Mouse (Mus musculus): Measurements from ENCODE around the gene Dab2.

Gene Dab2

DNA sequence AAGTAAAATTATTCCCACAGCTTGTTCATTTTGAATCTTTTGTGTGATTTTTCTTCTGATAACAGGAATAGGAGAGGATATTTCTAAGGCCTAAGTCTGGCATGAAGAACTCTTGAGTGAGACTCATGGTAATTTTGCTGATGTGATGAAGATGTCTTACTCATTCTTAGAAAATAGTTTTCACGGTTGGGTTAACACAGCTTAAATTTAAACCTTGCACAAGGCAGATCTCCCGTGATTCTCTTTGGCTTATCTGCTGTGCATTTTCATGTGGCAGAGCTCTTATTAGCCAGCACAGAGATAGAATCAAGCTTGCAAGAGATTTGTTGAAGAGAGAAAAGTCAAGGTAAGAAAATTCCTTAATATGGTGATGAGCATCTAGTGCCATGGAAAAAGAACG lies at the start of gene Dab2:
TSS of gene Dab2 (plus strand) at position 235 of the 400 bp plus-strand sequence.
- no peak for DNase-seq (ENCODE audit: low read depth, low spot score)

DNA sequence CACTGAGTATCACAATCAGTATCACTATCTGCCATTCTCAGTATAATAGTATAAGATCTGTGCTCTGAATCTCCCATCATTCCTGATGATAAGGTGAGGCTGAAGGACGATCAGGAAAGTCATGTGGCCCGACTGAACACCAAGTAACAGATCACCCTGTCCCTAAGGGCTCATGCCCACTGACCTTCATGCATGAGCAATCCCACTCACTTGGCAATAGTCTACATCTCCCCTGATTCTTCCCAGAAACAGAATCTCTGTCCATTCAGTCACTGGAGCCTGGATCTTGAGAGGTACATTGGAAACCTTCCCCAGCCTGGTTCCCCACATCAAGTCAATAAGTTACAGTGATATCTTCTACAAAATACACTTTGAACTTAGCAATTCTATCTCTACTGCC lies 46.1 kb upstream of the Dab2 start:
- no peak for DNase-seq (ENCODE audit: low read depth, low spot score)

DNA sequence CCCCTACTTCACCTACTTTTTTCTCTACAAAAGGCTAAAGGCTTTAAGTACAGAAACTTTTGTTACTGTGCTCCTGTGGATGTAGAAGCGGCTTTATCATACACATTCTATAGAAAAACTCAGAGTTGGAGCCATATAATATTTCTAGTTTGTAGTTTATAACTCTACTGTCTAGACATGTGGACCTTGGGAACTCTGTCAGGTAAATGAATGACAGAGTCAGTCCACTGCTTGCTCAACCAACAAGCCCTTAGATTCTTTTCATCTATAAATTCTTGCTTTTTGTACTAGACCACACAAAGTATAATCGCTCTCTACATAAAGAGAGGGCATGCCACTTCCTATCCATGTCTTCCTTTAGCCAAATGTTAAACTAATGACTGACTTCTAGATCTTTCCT lies 45.2 kb upstream of the Dab2 start:
- DNase-seq (ENCODE audit: low read depth, low spot score) = no peak

DNA sequence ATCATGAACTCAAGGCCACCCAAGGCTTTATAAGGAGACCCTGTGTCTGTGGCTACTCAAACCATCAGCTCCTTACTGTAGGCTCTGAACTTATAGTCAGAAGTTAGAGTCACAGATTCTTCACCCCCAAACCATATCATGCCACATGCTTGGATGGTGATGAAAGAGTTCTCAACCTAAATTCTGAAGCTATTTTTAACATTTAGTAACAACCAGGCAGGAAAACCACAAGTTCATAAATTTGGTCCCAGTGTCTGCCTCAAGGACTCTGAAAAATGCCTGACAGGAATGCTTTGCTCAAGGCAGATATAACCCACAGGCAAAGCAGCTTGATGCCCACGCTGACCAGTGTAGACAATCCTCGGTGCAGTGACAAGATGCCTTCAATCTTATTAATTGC lies 42.5 kb upstream of the Dab2 start:
- no peak for DNase-seq (ENCODE audit: low read depth, low spot score)

DNA sequence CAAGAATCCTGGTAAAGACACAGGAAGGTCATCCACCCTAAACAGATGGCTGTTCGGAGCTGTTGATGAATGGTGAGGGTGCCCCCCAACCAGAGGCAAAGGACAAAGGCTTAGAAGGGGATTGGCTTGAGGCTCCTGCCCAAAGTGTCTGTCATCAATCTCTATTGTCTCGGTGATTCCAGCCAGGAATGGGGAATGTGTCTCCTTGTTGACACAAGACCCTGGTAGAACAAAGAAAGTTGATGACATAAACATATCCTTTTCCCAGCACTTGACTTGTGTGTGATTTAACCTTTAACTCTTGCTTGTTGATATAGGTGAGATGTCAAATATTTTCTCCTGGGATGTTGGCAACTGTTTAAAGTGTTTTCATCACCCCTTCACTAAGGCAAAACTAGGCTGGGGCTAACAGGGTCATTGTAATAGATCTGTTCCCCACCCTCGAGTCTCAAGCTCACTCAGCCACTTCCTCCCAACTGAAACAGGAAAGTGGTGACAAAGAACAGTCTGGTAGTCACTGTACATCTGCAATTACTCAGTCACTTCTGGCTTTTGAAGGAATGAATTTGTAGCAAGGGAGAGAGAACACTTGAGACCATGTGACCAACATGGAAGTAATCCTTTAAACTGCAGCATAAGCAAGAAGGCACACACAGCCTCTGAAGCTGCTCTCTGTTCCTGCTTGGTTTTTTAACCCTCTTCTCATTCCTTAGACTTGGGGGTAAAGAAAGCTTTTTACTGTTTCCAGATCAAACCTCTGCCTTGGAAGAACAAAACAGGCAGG lies 39.4 kb upstream of the Dab2 start:
- DNase-seq (ENCODE audit: low read depth, low spot score) = no peak

DNA sequence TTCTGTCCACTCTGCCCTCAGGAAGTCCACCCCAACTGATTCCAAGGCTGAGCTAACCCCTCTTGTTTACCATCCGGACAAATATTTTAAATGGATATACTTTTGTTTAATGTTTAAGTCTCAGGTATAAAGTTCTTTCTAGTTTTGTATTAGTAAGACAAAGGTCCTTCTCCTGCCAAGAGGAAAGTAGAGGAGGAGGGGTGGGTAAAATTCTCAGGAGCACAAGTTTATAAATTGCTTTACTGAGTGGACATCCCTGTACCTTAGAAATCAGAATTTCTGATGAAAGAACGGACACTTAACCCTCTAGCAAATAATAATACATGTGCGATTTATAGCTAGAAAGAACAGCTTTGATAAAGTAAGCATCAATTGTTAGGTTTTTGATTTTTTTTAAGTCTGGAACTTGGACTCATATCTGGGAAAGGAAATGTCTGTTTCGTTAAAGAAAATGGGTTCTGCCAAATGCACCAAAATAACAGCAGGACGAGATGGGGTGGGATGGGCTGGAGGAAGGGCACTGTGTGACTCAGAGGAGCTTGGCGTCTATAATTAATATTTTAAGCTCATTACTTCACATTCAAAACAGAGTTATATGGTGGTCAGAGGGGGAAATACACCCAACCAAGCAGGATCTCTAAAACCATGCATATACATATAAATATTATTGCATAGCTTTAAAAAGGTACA lies 38.7 kb upstream of the Dab2 start:
- DNase-seq (ENCODE audit: low read depth, low spot score) = no peak

DNA sequence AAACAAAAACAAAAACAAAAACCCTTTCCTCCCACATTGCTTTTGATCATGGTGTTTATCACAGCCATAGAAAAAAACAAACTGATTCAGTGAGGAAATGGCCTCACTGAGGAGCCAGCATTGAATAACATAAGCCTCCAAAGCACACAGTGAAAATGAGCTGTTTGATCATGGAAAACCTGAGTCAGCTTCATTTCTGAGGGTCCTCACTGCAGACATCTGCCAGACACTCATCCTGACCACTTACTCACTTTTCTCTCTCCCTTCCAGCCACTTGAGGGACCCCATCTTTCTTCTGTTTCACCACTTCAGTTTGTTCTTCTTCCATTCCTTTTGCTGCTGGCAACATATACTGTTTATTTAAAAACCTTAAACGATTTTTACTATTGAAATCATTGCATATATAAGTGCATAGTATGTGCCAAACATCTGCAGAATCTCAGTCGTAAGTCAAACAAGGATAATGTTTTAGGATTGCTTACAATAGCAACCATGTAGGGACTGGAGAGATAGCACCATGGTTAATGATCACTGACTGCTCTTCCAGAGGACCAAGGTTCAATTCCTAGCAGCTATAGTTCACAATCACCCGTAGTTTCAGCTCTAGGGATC lies 32.3 kb upstream of the Dab2 start:
- no peak for DNase-seq (ENCODE audit: low read depth, low spot score)

DNA sequence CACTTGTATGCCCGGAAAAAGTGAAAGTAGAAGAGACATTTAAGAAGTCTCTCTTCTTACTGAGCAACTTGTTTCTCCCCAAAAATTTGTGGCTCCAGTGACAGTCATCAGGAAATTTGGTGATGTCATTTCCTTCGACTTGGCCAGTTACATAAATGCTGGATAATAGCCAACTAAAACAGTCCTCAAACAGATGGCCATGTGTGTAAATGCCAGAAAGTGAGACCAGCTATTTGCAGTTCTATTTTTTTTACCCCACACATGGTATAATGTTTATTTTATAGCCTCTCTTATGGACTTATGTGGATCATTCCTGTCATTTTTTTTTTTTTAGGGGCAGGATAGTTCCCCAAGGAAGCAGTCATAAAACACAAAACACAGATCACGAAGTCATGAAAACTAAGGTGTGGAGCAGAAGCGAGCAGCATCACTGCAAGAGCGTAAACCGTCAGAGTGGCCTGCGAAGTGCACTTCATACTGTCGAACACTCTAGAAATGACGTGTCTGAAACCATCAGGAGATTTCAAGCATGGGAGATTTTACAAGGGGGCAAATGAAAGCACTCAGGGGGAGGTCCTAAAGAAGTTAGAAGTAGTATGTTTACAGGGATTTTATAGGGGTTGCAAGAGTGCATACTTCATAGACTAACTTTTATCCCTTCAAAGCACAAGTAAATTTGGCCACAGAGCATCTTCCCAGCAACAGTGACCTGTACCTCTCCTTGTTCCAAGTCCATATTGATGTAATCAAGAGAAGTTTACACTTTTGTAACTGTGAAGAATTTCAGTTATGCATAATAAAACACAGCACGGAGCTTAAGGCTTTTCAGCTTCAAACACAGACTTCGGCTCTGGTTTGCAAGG lies 20.8 kb upstream of the Dab2 start:
- no peak for DNase-seq (ENCODE audit: low read depth, low spot score)

DNA sequence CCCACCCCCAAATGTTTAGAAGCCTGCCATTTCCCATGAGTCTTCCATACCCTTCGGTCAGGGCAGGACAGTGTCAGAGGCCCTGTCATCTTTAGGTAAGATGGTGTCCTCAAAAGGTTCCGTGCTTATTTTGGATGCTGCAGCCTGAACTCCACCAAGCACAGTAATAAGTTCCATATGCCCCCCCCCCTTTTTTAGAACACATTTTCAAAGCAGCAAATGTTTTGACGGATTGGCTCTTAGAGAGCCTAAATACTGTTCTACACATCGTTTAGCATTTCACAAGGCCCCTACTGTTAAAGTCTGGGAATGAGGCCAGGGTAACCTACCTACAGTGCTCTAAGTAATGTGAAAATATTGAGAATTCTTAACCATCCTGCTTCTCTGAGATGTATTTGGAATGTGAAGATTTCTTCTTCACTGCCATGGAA lies 19.6 kb upstream of the Dab2 start:
- DNase-seq (ENCODE audit: low read depth, low spot score) = peak; percentile 69

DNA sequence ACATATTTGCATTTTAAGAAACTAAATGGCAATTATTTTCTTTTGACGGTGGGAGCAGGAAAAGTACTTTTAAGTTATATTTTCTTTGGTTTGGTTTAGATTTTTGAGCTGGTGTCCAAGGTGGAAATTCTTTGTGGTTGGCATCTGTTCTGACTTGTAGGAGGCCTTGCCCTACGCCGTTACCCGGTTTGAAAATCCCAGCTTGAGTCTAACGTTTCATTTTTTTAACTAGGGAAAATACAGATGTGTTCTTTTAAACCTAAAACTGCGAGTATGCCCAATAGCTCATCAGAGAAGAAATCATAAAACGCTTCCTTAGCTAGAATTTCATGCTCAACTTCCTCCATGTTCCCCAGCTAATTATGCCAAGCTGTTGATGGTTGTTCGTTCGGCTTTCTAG lies 16.3 kb upstream of the Dab2 start:
- DNase-seq (ENCODE audit: low read depth, low spot score) = no peak

DNA sequence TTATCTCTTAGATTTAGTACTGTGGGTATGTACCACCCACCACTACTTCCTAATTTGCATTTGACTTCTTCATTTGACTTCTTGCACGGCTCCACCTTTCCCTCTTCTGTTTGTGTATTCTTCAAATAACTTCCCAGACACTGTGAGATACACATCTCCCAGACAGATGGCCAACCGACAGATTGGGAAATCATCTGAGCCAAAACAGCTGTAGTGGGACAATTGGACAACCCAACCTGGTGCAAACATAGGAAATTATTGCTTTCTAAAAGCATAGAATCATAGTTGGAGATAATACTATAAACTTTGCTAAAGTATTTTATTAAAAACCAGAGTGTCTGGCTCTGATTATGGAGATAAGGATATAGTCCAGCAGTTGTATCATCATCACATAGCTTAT lies 3.5 kb upstream of the Dab2 start:
- DNase-seq (ENCODE audit: low read depth, low spot score) = no peak

DNA sequence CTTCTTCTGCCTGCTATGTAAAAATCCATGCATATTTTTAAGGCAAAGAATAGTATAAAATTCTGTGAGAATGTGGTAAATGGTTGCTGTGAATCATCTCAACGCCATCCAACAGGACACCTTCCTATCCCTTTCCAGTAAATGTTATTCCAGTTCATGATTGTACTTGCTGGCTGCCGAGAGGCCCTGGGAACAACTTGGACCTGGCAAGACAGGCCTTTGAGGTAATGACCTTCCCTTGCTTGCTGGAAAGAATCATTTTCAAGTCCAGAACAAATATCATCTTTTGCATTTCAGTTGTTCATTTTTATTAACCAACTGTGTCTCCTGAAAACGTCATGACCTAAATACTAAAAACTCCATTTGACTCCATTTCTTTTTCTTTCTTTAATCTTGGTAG lies 862 bp upstream of the Dab2 start:
- no peak for DNase-seq (ENCODE audit: low read depth, low spot score)

DNA sequence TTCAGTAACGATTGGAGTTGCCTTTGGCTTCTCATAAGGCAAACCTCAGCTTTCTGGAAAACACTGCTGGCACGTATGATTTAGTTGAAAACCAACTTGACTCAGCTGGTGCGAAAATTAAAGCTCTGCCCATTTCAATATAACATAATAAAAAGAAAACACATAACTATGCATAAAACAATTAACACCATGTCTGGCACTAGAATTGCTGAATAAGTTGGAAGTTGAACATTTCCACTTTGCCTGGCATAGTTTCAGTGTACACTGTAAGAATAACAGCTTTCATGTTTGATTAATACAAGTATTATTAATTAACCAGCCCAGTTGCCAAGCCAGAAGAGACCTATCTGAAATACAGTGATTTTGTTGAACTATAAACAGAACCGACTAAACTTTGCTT lies 2.6 kb downstream of the Dab2 start:
- no peak for DNase-seq (ENCODE audit: low read depth, low spot score)

DNA sequence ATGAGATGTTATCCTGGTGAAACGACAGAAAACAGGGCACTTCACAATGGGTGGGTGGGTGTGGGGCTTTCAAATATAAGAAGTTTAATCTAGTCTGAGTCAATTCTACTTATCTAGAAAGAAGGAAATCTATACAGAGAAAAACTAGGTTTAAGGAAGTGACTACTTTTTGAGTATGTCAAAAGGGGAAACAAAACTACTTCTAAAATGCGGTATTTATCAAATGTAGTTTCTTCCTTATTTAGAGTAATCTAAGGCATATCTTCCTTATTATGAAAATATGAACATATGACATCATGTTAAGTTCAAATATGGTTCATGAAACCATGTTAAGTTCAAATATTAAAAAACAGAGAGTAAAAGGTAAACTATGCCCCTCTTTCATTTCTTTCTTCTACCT lies 4.2 kb downstream of the Dab2 start:
- DNase-seq (ENCODE audit: low read depth, low spot score) = no peak

DNA sequence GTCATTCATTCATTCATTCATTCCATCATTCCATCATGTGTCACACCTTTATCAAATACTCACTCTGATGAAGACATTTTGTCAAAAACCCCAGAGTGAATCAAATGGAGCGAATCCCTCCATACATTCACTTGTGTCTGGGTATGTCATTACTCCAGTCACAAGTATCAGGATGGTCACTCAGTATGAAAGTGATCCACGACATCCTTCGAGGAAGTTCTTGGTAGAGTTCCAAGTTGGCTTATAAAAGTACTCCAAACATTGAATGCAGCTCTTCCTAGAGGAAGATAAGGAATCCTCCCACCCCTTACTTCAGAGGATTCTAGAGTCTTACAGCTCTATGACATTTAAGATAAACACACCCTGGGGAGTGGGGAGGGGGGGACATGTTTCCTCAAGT lies 10.0 kb downstream of the Dab2 start:
- DNase-seq (ENCODE audit: low read depth, low spot score) = no peak

DNA sequence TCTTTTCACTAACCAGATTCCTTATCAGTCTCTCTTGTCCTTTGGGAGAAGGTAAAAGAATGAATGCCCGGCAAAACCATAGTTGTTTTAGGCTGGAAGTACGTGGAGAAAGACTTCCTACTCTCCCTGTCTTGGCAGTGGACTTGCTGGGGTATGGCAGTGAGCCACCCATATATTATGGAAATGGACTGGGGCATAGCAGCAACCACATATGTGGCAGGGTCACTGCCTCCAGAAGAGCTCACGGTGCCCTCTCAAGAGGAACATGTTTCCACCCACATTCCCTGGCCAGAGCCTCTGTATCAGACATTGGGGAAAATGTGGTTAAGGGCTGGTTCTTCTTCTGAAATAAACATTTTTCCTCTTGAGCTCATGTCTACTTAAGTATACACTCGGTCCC lies 10.8 kb downstream of the Dab2 start:
- DNase-seq (ENCODE audit: low read depth, low spot score) = no peak

DNA sequence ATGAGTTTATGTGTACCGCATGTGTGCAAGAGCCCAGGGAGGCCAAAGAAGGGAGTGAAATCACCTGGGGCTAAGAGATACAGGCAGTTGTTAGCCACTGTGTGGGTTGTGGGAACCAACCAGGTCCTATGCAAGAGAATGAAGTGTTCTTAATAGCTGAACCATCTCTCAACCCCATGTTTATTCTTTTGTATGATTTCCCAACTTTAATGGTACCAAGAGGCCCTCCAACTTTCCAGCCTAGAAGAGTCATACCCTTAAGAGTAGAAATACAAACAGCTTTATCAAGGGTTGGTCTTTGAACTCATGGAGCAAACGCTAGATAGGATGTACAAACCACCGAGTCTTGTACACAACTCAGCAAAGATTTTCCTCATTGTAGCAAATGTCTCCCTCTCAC lies 12.8 kb downstream of the Dab2 start:
- DNase-seq (ENCODE audit: low read depth, low spot score) = no peak

DNA sequence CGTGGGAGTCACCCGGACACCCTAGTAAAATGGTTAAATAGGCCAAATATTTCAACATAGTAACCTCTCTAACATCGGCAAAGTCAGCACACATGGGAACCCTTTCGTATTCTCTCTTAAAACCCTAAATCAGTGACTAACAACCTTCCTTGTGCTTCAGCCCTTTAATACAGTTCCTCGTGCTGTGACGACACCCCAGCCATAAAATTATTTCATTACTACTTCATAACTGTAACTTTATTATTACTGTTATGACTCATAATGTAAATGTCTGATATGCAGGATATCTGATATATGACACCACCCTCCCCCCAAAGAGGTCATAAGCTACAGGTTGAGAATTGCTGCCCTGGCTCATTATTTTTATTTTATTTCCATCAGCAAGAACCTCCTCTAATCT lies 19.8 kb downstream of the Dab2 start:
- DNase-seq (ENCODE audit: low read depth, low spot score) = no peak

DNA sequence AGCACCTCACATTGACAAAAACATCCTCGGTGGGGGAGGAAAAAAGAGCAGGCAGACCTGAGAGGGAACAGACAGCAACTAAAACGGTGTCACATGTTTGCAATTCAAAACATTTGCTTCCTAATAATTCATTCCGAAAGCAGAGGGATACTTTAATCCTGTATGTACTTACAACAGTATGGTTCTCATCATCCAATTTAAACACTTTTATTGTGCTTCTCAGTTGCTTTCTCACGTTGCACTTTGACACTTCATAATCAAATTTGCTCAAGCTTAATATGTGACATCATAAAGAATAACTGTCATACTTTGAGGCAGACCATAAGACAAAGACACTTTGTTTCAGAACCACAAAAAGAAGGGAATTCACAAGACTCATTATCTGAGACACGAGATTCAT lies 20.9 kb downstream of the Dab2 start:
- DNase-seq (ENCODE audit: low read depth, low spot score) = no peak

DNA sequence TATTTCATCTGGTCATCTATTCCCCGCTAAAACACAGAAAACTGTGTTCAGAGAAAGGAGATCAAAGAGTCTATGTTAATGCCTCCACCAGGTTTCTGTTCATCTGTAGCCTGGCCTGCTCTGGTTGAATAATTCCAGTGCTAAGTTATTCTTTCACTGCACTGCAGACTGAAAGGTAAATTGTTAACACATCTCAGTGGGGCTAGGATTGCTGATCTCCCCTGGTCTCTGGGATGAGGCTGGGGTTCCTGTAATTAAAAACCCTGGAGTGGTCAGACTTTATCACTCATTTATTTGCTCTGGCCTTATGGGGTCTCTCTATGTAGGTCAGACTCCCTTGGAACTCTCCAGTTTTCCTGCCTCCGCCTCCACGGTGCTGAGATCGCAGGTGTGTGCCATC lies 21.7 kb downstream of the Dab2 start:
- DNase-seq (ENCODE audit: low read depth, low spot score) = no peak

DNA sequence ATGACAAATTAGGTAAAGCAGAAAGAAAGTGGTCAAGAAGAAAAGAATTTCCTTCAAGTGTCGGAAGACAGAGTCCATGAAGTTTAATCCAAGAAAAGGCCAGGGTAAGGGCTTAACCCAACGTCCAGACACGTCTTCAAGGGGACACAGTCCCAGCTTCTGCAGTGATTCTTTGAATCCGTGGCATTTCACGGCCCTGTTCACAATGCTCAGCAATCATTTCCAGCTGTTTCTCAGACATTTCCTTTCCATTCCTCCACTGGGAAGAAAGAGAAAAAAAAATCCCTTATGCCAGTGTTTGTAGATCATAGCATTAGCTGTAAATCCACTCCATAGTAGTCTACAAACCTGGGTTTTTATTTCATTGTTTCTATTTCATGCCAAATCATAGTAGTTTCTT lies 22.7 kb downstream of the Dab2 start:
- no peak for DNase-seq (ENCODE audit: low read depth, low spot score)

DNA sequence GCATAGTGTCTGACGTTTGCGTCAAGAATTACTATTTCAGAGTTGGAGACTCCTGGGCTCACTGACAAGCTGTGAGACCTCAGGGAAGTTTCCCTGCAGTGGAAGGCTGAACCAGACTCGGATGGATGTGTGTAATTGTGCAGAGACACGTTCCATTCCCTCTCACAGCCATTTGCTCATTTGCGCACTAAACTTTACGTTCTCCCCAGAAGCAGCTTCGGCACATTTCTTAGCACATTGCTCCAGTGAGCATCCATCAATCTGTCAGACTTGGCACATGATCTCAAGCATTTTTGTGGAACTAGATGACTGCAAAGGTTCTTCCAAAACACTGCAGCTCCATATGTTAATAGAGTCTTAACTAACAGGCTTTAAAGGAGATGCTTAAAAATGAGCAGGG lies 24.0 kb downstream of the Dab2 start:
- peak; percentile 18 for DNase-seq (ENCODE audit: low read depth, low spot score)
